Mouse (Mus musculus): Measurements from ENCODE around the gene Afm.

- TF ChIP-seq CTCF (IDR thresholded peaks at IDR 0.05; ENCODE audit: extremely low read depth, insufficient read depth, low read length) = no peak
- TF ChIP-seq POLR2A (IDR thresholded peaks at IDR 0.05; ENCODE audit: extremely low read depth, insufficient read depth, low read length) = no peak
Measured at GRCm38 (mm10) chr5:90476741-90477140, 42.0 kb upstream of the Afm start.
